Mouse (Mus musculus) heart, embryonic 15.5 days (tissue): ENCODE measurements around the gene Ihh. TPM values are rescaled to one million over a fixed set of nuclear protein-coding genes. Genes with fewer than 3 reads are reported as not detected.

Source experiments
- ATAC-seq: fragments of 200-750 bp; cut with Nextera tagmentation; replicated peaks from 2 replicates; pipeline ENCODE4 v1.8.0; 2017; ENCODE audit warnings: low read depth, moderate TSS enrichment; ENCODE audit not compliant: insufficient number of reproducible peaks, insufficient read depth, low FRiP score
- H3K27ac ChIP-seq: fragments of 300-500 bp; sonication (generic); 2 replicates; pipeline ENCODE4 v1.5.1; 2015; ENCODE audit warnings: mild to moderate bottlenecking, inconsistent platforms
- H3K27me3 ChIP-seq: fragments of 300-500 bp; sonication (generic); 2 replicates; pipeline ENCODE4 v1.6.1; 2015; ENCODE audit warnings: inconsistent platforms
- H3K36me3 ChIP-seq: fragments of 300-500 bp; sonication (generic); 2 replicates; pipeline ENCODE4 v1.6.1; 2015; ENCODE audit warnings: mild to moderate bottlenecking, inconsistent platforms
- H3K4me1 ChIP-seq: fragments of 300-500 bp; sonication (generic); replicated peaks from 2 replicates; pipeline ENCODE4 v1.6.1; 2015; ENCODE audit warnings: inconsistent platforms
- H3K4me2 ChIP-seq: fragments of 300-500 bp; sonication (generic); 2 replicates; pipeline ENCODE4 v1.6.1; 2015; ENCODE audit warnings: inconsistent platforms, mild to moderate bottlenecking, moderate library complexity
- H3K4me3 ChIP-seq: fragments of 300-500 bp; sonication (generic); 2 replicates; pipeline ENCODE4 v1.5.1; 2015; ENCODE audit warnings: mild to moderate bottlenecking, inconsistent platforms
- H3K9ac ChIP-seq: fragments of 300-500 bp; sonication (generic); 2 replicates; pipeline ENCODE4 v1.6.1; 2015; ENCODE audit warnings: mild to moderate bottlenecking, inconsistent platforms
- H3K9me3 ChIP-seq: fragments of 300-500 bp; sonication (generic); replicated peaks from 2 replicates; pipeline ENCODE4 v1.6.1; 2016; ENCODE audit warnings: inconsistent platforms
- whole genome bisulfite sequencing: fragments of 180-500 bp; shearing (Covaris S2); methylation state at CpG from one replicate; pipeline ENCODE4 v1.1.7; 2015; ENCODE audit warnings: mixed read lengths; 5-methylcytosine and 5-hydroxymethylcytosine counted together
- microRNA counts: library from miRNA; unstranded; fragments of <30 nt; microRNA quantifications from one replicate; lab custom pipeline; 2016
- microRNA-seq: library from miRNA; unstranded; fragments of <30 nt; microRNA quantifications from one replicate; pipeline ENCODE4, GENCODE M21; 2016
- polyA plus RNA-seq: library from polyadenylated mRNA; unstranded; fragments of >200 nt; fragmentation: Nextera tagmentation; extraction: Ambion mirVana; gene quantifications from 2 replicates; pipeline ENCODE4 v1.2.1, GENCODE M21; 2015

Ihh gene
- polyA plus RNA-seq, 1 experiment from 2014 or later = 0.13 TPM

DNA sequence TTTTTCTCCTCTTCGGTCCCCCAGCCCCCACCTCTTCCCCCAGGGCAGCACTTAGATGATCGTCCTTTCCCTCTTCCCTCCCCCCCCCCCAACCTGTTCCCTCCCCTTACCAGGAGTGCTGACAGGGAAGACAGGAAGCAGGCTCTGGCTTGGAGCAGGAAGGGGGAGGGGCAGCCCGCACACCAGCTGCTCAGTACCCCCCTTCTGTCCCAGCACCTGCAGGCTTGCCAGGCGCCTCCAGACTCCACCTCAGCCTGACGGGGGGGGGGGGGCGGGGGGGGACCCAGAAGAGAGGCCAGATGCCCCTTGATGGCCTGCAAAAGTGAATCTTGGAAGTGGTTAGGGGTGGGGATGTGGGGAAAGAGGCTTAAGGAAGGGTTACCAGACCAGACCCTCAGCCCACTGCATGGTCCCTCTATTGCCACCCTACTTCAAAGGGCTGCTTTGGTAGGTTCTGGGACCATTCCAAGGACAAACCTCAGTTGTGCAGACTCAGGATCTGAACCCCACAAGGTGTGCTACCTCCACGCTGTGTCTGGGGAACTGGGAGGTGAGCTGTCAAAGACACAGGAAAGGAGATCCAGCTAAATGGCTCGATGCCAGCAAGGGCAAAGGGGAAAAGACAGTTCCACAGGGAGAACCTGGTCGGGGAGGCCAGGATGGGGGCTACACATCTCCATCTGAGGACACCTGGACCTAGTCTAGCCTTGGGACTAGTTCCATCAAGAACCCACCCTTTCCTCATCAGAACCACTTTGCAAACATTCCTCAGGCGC is 52.6 kb downstream of the Ihh start:
- Histone ChIP-seq H3K9me3 (no peaks in the 10 kb centered on the region), H3K4me3 (no peak overlapping the region), H3K36me3 (no peaks in the 10 kb centered on the region), H3K4me1 (peaks cover 19% of the 10 kb centered on the region), H3K9ac (no peak overlapping the region), H3K27ac (no peak overlapping the region), H3K4me2 (no peak overlapping the region), H3K27me3 (peaks cover 99% of the 10 kb centered on the region)
- ATAC-seq = no peak
- 10% methylated on average over 8 of the region's 10 CpGs for WGBS

DNA sequence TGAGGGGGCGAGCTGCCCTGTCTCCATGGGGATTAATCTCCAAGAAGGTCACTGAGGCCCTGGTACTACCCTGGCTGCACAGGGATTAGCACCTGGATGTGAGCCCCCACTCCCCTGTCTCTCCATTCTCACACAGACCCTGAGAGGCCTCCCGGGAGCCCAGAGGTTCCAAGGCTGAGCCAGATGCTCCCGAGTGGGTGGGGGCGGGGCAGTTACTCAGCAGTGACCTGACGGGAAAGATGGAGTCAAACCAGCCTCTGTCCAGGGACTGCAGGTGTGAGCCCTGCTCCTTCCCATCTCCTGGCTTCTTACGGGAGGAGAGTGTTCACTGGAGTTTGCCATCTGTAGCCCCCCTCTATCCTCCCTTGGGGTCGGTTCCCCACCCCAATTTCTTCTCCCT is 53.5 kb downstream of the Ihh start:
- no peak for ATAC-seq
- H3K27me3 ChIP-seq = peaks cover 99% of the 10 kb centered on the region
- 4% methylated on average over 7 of the region's 7 CpGs for WGBS

More for the DNA sequence above, 53.5 kb downstream of the Ihh start:
- no peak overlapping the region for H3K4me3 ChIP-seq
- no peak overlapping the region for H3K9ac ChIP-seq
- no peak overlapping the region for H3K27ac ChIP-seq
- no peaks in the 10 kb centered on the region for H3K9me3 ChIP-seq
- H3K4me2 ChIP-seq = no peak overlapping the region
- no peaks in the 10 kb centered on the region for H3K36me3 ChIP-seq
- peaks cover 24% of the 10 kb centered on the region for H3K4me1 ChIP-seq

MicroRNAs within 50 kb of the gene (microRNA counts, 519-probe panel; counts per million panel counts)
- microRNA mmu-miR-375 (lab: Ali Mortazavi, UCI) = 618 counts per million, percentile 2 among the panel's probes with 10 or more counts

Small RNA genes lying within 50 kb of the gene (microRNA-seq; reads per million reads assigned to microRNA genes)
- 1,269 reads per million, percentile 80 among the genes with 10 or more reads in this experiment for gene Mir375

Other genes with a start within 250 kb of the Ihh start
- gene Cyp27a1, start 238.1 kb downstream of the Ihh start, polyA plus RNA-seq = 10.7 and 12.1 TPM in 2 replicates
- 3.8 and 4.6 TPM in 2 replicates for gene Prkag3, start 202.5 kb downstream of the Ihh start, polyA plus RNA-seq
- 0.13 and 0.57 TPM in 2 replicates for gene Wnt6, start 179.8 kb downstream of the Ihh start, polyA plus RNA-seq
- gene Wnt10a, start 160.2 kb downstream of the Ihh start, polyA plus RNA-seq = 0.16 TPM in 1 of 2 replicates, not detected in the other
- gene Cdk5r2, start 96.7 kb downstream of the Ihh start, polyA plus RNA-seq = 0.08 TPM in 1 of 2 replicates, not detected in the other
- gene Fev, start 66.3 kb downstream of the Ihh start, polyA plus RNA-seq = 0.37 and 0.68 TPM in 2 replicates
- not detected in 2 replicates for gene Cryba2, start 58.5 kb downstream of the Ihh start, polyA plus RNA-seq
- gene Cfap65, start 16.1 kb downstream of the Ihh start, polyA plus RNA-seq = 0.08 TPM in 1 of 2 replicates, not detected in the other
- gene Nhej1, start 173.5 kb upstream of the Ihh start, polyA plus RNA-seq = 7.2 and 8.9 TPM in 2 replicates
- gene Slc23a3, start 182.2 kb upstream of the Ihh start, polyA plus RNA-seq = 0.53 and 1.2 TPM in 2 replicates
- 33.7 and 39.3 TPM in 2 replicates for gene Cnppd1, start 191.0 kb upstream of the Ihh start, polyA plus RNA-seq
- gene Retreg2, start 191.1 kb upstream of the Ihh start, polyA plus RNA-seq = 30.7 and 41.6 TPM in 2 replicates
- gene Zfand2b, start 217.0 kb upstream of the Ihh start, polyA plus RNA-seq = 26.5 and 32.5 TPM in 2 replicates
- gene Abcb6, start 228.7 kb upstream of the Ihh start, polyA plus RNA-seq = 12.9 and 14.1 TPM in 2 replicates
- 24.3 and 25.9 TPM in 2 replicates for gene Ankzf1, start 240.5 kb upstream of the Ihh start, polyA plus RNA-seq
- gene Atg9a, start 240.5 kb upstream of the Ihh start, polyA plus RNA-seq = 27.1 and 31.0 TPM in 2 replicates